Mouse (Mus musculus): ENCODE measurements around the gene Mei4. TPM values are rescaled to one million over a fixed set of nuclear protein-coding genes. Genes with fewer than 3 reads are reported as not detected.

Mei4 gene
- total RNA-seq, 2 experiments from 2014 or later: 0.44 TPM; not detected in 1

- ATAC-seq (ENCODE audit: poor library complexity, severe bottlenecking): no peak
Measured at GRCm38 (mm10) chr9:82114865-82115264, 251.4 kb downstream of the Mei4 start.

DNA sequence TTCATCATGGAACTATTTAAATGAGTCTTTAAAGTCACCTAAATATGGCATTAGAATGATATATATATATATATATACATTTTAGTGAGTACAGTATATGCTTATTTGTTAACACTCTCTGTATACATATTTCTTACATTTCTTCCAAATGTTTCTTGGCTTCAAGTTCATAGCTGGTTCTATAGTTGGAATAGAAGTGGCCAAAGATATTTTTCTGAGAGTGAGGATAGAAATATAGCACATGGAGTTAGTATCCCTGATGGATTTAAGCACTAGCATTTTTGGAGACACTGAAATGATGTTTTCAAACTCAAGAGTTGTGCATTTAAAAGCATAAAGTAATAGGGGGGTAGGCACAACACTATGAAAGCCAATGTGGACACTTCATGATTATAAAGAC is 272.6 kb downstream of the Mei4 start:
- ATAC-seq (ENCODE audit: poor library complexity, severe bottlenecking): no peak

DNA sequence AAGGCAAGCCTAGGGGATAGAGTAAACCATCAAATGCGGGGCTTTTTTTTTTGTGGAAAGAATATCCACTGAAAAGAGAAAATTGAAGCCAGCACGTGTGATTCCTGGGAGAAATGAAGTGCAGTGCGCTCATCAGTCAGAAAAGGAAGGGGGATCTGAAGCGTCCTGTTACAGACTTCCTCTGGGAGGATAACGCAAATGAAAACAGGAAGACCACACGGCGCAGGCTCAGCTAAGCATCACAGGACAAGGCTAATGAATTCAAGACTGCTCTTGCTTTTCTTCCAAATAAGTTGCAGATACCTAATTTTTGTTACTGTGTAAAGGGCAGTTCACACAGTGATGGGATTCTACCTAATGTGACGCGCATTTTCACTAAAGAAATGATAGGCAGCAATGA is 296.7 kb downstream of the Mei4 start:
- ATAC-seq (ENCODE audit: poor library complexity, severe bottlenecking): no peak

DNA sequence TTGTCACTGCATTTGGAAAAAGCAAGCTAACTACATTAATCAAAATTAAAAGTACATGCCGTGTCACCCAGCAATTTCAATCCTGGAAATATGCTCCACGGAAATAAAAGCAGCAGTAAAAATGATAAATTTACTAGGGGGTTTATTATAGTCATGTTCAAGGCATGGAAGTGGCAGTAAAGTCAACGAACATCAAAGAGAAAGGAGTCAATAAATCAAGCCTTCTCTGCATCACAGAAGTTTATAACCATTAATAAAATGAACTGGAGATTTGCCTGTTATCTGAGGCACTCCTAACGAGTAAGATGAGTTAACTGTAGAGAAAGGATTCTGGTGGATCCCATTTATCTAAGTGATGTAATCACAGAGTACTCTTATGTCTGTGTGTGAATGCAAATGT is 298.9 kb downstream of the Mei4 start:
- no peak for ATAC-seq (ENCODE audit: poor library complexity, severe bottlenecking)

GRCm38 (mm10) chr9:82217976-82218375 is 354.5 kb downstream of the Mei4 start:
- ATAC-seq (ENCODE audit: poor library complexity, severe bottlenecking): no peak

GRCm38 (mm10) chr9:82247695-82248445 is 384.4 kb downstream of the Mei4 start:
- ATAC-seq (ENCODE audit: poor library complexity, severe bottlenecking): no peak

Other genes with a start within 250 kb of the Mei4 start
- gene Htr1b, start 229.8 kb upstream of the Mei4 start, total RNA-seq (2015): 1.0 and 1.5 TPM in 2 replicates
- 1.4 and 1.7 TPM in 2 replicates for gene Htr1b, start 229.8 kb upstream of the Mei4 start, total RNA-seq (2017)